Mouse (Mus musculus): ENCODE measurements around the gene Cdh13. TPM values are rescaled to one million over a fixed set of nuclear protein-coding genes. Genes with fewer than 3 reads are reported as not detected.
A peak's percentile ranks its signal among the peaks of the same experiment; 100 is the strongest.

Gene Cdh13
- total and polyA plus RNA-seq, 3 experiments, result 162 to 172 (median 163) TPM

DNA sequence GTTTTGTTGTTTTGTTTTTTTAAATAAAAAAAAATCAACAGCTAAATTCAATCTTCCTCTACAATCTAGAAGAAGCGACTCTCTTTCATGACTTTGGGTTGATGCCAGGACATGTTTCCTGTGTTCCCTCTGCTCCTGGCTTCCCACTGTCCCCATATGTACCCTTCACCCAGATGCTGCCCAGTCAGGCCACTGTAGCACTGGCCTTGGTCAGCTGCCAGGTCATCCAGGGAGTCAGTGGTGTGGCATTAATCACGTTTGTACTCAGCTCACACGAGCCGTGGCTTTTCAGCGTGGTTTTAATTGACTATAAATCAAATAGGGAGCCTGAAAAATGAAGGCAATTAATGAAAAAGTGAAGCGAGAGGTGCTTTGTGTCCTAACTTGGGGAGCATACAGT lies 229.7 kb downstream of the Cdh13 start:
- Histone ChIP-seq H3K4me1 (ENCODE audit: control insufficient read depth, insufficient read depth, low read length) (peaks cover 10% of the 10 kb centered on the region; the same call in 1 of the 2 replicates), H3K9ac (ENCODE audit: low read depth, low read length) (no peak overlapping the region), H3K4me3 (no peak overlapping the region), H3K79me2 (replicated peaks; ENCODE audit: control insufficient read depth, insufficient read depth, low read length) (no peaks in the 10 kb centered on the region), H3K27ac (no peak overlapping the region), H3K36me3 (ENCODE audit: control insufficient read depth, insufficient read depth, low read length) (peaks cover 6% of the 10 kb centered on the region), H3K27me3 (ENCODE audit: control insufficient read depth, insufficient read depth, low read length) (no peaks in the 10 kb centered on the region)
- intact Hi-C loops (cut with DNase I), result no loop called here
- TF ChIP-seq POLR2A (IDR thresholded peaks at IDR 0.05; ENCODE audit: insufficient read depth, low read depth, low read length), result no peak
- no peak for TF ChIP-seq CTCF (IDR thresholded peaks at IDR 0.05)
- TF ChIP-seq EP300 (IDR thresholded peaks at IDR 0.05; ENCODE audit: insufficient read depth, low read depth, low read length), result no peak
- DNase-seq, result peak in 1 of 2 experiments; percentile 18
- 38% methylated on average over 6 of the region's 6 CpGs for WGBS

DNA sequence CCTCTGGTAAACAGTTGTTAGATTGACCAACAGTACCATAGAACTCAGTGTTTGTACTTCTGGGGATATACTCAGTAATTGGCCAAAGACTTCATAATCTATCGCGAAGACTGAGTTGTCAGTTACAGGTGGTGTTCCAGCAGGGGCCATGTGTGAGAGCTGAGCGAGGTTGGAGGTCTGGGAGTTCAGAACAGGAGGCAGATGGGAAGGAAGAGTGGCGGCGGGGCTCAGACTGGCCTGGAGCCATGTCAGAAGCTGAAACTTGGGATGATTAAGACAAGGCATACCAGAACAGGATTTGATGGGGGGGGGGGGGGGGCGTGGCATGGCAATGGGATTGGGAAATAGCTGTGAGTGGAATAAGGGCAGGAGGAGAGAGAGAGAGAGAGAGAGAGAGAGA lies 232.1 kb downstream of the Cdh13 start:
- peaks cover 10% of the 10 kb centered on the region for H3K4me1 ChIP-seq (ENCODE audit: control insufficient read depth, insufficient read depth, low read length)
- intact Hi-C loops (cut with DNase I), result no loop called here
- no peak for TF ChIP-seq EP300 (IDR thresholded peaks at IDR 0.05; ENCODE audit: insufficient read depth, low read depth, low read length)
- no peak for TF ChIP-seq POLR2A (IDR thresholded peaks at IDR 0.05; ENCODE audit: insufficient read depth, low read depth, low read length)
- TF ChIP-seq CTCF (IDR thresholded peaks at IDR 0.05), result no peak
- H3K79me2 ChIP-seq (replicated peaks; ENCODE audit: control insufficient read depth, insufficient read depth, low read length), result no peaks in the 10 kb centered on the region
- WGBS, result 88% methylated on average over 5 of the region's 6 CpGs
- H3K4me3 ChIP-seq, result no peak overlapping the region
- H3K27me3 ChIP-seq (ENCODE audit: control insufficient read depth, insufficient read depth, low read length), result no peaks in the 10 kb centered on the region
- no peak overlapping the region for H3K27ac ChIP-seq
- H3K9ac ChIP-seq (ENCODE audit: low read depth, low read length), result no peak overlapping the region
- no peak for DNase-seq
- H3K36me3 ChIP-seq (ENCODE audit: control insufficient read depth, insufficient read depth, low read length), result no peaks in the 10 kb centered on the region

DNA sequence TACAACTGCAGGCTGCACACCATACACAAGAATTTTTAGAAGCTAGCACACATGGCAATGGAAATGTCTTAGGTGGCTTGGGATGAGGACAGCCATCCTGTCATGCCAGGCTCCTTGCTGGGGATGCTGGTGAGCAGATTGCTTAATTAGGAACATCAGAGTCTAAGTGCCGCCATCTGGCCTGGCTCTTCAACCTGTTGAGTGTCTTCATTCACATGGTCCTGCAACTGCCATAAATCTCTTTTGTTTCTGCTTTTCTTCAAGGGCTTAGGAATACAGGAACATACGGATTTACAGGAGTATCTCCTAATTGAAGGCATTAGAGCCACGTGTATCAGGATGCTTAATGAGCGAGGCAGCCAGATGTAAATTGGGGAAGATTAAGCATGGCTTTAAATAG lies 233.5 kb downstream of the Cdh13 start:
- DNase-seq, result no peak
- intact Hi-C loops (cut with DNase I), result no loop called here
- TF ChIP-seq POLR2A (IDR thresholded peaks at IDR 0.05; ENCODE audit: insufficient read depth, low read depth, low read length), result no peak
- no peak for TF ChIP-seq CTCF (IDR thresholded peaks at IDR 0.05)
- no peak for TF ChIP-seq EP300 (IDR thresholded peaks at IDR 0.05; ENCODE audit: insufficient read depth, low read depth, low read length)
- Histone ChIP-seq H3K27me3 (ENCODE audit: control insufficient read depth, insufficient read depth, low read length) (no peaks in the 10 kb centered on the region), H3K9ac (ENCODE audit: low read depth, low read length) (no peak overlapping the region), H3K4me1 (ENCODE audit: control insufficient read depth, insufficient read depth, low read length) (peaks cover 10% of the 10 kb centered on the region), H3K79me2 (replicated peaks; ENCODE audit: control insufficient read depth, insufficient read depth, low read length) (no peaks in the 10 kb centered on the region), H3K4me3 (no peak overlapping the region), H3K27ac (no peak overlapping the region), H3K36me3 (ENCODE audit: control insufficient read depth, insufficient read depth, low read length) (no peaks in the 10 kb centered on the region)
- WGBS, result 75% methylated on average over 4 of the region's 4 CpGs

DNA sequence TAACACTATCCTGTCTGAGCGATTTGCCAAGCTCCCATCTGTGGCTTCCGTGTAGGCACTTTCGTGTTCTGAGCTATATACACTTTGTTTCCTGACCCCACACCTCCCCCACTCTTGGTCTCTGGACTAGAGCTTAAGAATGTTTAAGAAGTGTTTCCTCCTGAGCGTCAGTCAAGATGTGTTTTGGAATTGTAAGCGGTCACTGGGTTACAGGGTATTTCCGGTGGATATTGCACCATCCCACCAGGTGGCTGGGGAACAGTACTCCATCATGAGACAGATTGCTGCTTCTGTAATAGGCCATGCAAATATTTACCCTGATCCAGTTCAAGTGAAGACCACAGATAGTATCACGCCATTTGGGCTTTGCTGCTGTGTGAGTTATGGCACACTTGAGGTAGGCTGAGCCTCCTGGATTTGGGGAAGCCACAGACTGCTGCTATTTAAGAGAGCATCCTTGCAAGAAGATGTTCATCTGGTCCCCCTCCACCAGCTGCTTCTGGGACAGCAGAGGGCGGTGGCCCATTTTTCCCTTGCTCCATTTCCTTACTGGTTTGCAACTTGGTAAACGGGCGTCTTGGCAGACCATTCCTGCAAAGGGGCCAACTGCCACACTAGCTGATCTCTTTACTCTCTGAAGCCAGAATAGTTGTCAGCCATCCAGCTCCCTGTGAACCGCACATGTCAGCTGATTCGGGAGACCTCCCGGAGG lies 234.7 kb downstream of the Cdh13 start:
- peak; percentile 41 for TF ChIP-seq CTCF (IDR thresholded peaks at IDR 0.05)
- TF ChIP-seq EP300 (IDR thresholded peaks at IDR 0.05; ENCODE audit: insufficient read depth, low read depth, low read length), result no peak
- no peak for TF ChIP-seq POLR2A (IDR thresholded peaks at IDR 0.05; ENCODE audit: insufficient read depth, low read depth, low read length)
- H3K4me1 ChIP-seq (ENCODE audit: control insufficient read depth, insufficient read depth, low read length), result peaks cover 10% of the 10 kb centered on the region
- no peaks in the 10 kb centered on the region for H3K27me3 ChIP-seq (ENCODE audit: control insufficient read depth, insufficient read depth, low read length)
- no peak overlapping the region; the same call in 1 of the 2 replicates for H3K27ac ChIP-seq
- H3K79me2 ChIP-seq (replicated peaks; ENCODE audit: control insufficient read depth, insufficient read depth, low read length), result no peaks in the 10 kb centered on the region
- H3K9ac ChIP-seq (ENCODE audit: low read depth, low read length), result no peak overlapping the region
- intact Hi-C loops (cut with DNase I), result no loop called here
- no peak overlapping the region for H3K4me3 ChIP-seq
- H3K36me3 ChIP-seq (ENCODE audit: control insufficient read depth, insufficient read depth, low read length), result no peaks in the 10 kb centered on the region
- peak; percentile 33 to 52 for DNase-seq
- WGBS, result 41% methylated on average over 13 of the region's 13 CpGs

DNA sequence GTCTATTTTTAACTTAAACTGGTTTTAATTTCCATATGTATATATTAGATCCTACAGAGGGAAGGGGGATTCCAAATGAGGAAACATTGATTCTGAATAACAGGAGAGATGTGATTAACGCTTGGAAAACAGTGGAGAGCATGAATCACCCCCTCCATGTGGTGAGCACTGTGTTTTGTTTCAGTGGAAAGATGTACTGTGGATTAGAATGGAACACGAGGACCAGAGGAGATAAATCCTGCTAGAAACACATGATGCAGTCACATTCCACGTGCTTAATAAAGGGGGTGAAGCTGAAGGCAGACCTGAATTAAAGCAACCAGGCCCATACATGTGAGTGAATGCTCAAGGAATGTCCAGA lies 235.2 kb downstream of the Cdh13 start:
- Histone ChIP-seq H3K27me3 (ENCODE audit: control insufficient read depth, insufficient read depth, low read length) (no peaks in the 10 kb centered on the region), H3K27ac (peak overlapping the region; percentile 38; the same call in 1 of the 2 replicates), H3K4me1 (ENCODE audit: control insufficient read depth, insufficient read depth, low read length) (peaks cover 8% of the 10 kb centered on the region), H3K4me3 (no peak overlapping the region), H3K9ac (ENCODE audit: low read depth, low read length) (no peak overlapping the region), H3K36me3 (ENCODE audit: control insufficient read depth, insufficient read depth, low read length) (no peaks in the 10 kb centered on the region), H3K79me2 (replicated peaks; ENCODE audit: control insufficient read depth, insufficient read depth, low read length) (no peaks in the 10 kb centered on the region)
- no peak for DNase-seq
- 24% methylated on average over 3 of the region's 3 CpGs for WGBS
- intact Hi-C loops (cut with DNase I), result no loop called here
- TF ChIP-seq CTCF (IDR thresholded peaks at IDR 0.05), result no peak
- no peak for TF ChIP-seq POLR2A (IDR thresholded peaks at IDR 0.05; ENCODE audit: insufficient read depth, low read depth, low read length)
- TF ChIP-seq EP300 (IDR thresholded peaks at IDR 0.05; ENCODE audit: insufficient read depth, low read depth, low read length), result no peak

DNA sequence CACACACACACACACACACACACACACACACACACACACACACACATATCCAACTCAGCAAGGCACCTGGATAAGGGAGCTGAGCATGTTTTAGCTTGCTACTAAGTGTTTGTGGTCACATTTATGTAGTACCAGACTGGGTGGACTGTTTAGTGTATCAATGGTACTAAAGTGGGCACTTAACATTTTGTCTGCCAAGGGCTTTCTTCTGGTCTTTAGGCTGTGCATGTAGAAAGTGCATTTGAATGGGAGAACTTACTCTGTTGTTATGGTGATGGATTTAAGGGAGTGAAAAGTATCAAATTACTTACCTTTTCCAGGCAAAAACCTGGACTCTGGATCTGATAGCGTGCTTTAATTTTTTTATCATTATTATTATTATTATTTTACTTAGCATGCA lies 240.4 kb downstream of the Cdh13 start:
- Histone ChIP-seq H3K27me3 (ENCODE audit: control insufficient read depth, insufficient read depth, low read length) (no peaks in the 10 kb centered on the region), H3K4me1 (ENCODE audit: control insufficient read depth, insufficient read depth, low read length) (peaks cover 1% of the 10 kb centered on the region), H3K9ac (ENCODE audit: low read depth, low read length) (no peak overlapping the region), H3K4me3 (no peak overlapping the region), H3K79me2 (replicated peaks; ENCODE audit: control insufficient read depth, insufficient read depth, low read length) (no peaks in the 10 kb centered on the region), H3K36me3 (ENCODE audit: control insufficient read depth, insufficient read depth, low read length) (no peaks in the 10 kb centered on the region), H3K27ac (no peak overlapping the region)
- WGBS, result 86% methylated on average over 1 of the region's 1 CpGs
- intact Hi-C loops (cut with DNase I), result no loop called here
- TF ChIP-seq CTCF (IDR thresholded peaks at IDR 0.05), result no peak
- no peak for TF ChIP-seq EP300 (IDR thresholded peaks at IDR 0.05; ENCODE audit: insufficient read depth, low read depth, low read length)
- TF ChIP-seq POLR2A (IDR thresholded peaks at IDR 0.05; ENCODE audit: insufficient read depth, low read depth, low read length), result no peak
- no peak for DNase-seq

Data from heart, adult 2 months (tissue).